Mouse (Mus musculus): ENCODE results near the gene Rft1.

The Rft1 gene

GRCm38 (mm10) chr14:30630811-30631576, 23.2 kb upstream of the Rft1 start:
- peak in 1 of 2 experiments; percentile 26 for DNase-seq

GRCm38 (mm10) chr14:30631834-30632233, 22.3 kb upstream of the Rft1 start:
- DNase-seq = peak; percentile 52 to 60

- no peak for DNase-seq
Observed at GRCm38 (mm10) chr14:30633708-30634107, 20.5 kb upstream of the Rft1 start.

GRCm38 (mm10) chr14:30634418-30634817, 19.7 kb upstream of the Rft1 start:
- no peak for DNase-seq

- no peak for DNase-seq
Observed at GRCm38 (mm10) chr14:30635219-30635910, 18.8 kb upstream of the Rft1 start.

- no peak for DNase-seq
Observed at GRCm38 (mm10) chr14:30636499-30636898, 17.7 kb upstream of the Rft1 start.

- peak in 1 of 2 experiments; percentile 18 for DNase-seq
Observed at GRCm38 (mm10) chr14:30637087-30637486, 17.1 kb upstream of the Rft1 start.

- DNase-seq = peak; percentile 27 to 50
Observed at GRCm38 (mm10) chr14:30638009-30638408, 16.2 kb upstream of the Rft1 start.

- no peak for DNase-seq
Observed at GRCm38 (mm10) chr14:30638686-30639085, 15.5 kb upstream of the Rft1 start.

GRCm38 (mm10) chr14:30641748-30642147, 12.4 kb upstream of the Rft1 start:
- DNase-seq = no peak

GRCm38 (mm10) chr14:30644026-30644425, 10.1 kb upstream of the Rft1 start:
- DNase-seq = no peak

GRCm38 (mm10) chr14:30645066-30645465, 9.1 kb upstream of the Rft1 start:
- peak; percentile 78 to 86 for DNase-seq

GRCm38 (mm10) chr14:30646486-30646885, 7.7 kb upstream of the Rft1 start:
- no peak for DNase-seq

GRCm38 (mm10) chr14:30648478-30648877, 5.7 kb upstream of the Rft1 start:
- no peak for DNase-seq

- no peak for DNase-seq
Observed at GRCm38 (mm10) chr14:30649745-30650144, 4.4 kb upstream of the Rft1 start.

- peak; percentile 78 to 84 for DNase-seq
Observed at GRCm38 (mm10) chr14:30650969-30651368, 3.2 kb upstream of the Rft1 start.

- no peak for DNase-seq
Observed at GRCm38 (mm10) chr14:30654691-30655228, 600 bp downstream of the Rft1 start.

- DNase-seq = no peak
Observed at GRCm38 (mm10) chr14:30655531-30655930, 1.4 kb downstream of the Rft1 start.

GRCm38 (mm10) chr14:30666061-30666460, 11.9 kb downstream of the Rft1 start:
- DNase-seq = no peak

- DNase-seq = no peak
Observed at GRCm38 (mm10) chr14:30666604-30667003, 12.4 kb downstream of the Rft1 start.

- DNase-seq = no peak
Observed at GRCm38 (mm10) chr14:30670161-30670560, 16.0 kb downstream of the Rft1 start.

GRCm38 (mm10) chr14:30671095-30671985, 17.2 kb downstream of the Rft1 start:
- DNase-seq = no peak

- peak; percentile 94 to 96 for DNase-seq
Observed at GRCm38 (mm10) chr14:30671986-30672312, 17.8 kb downstream of the Rft1 start.
